In genomic region chr16:8582579-8583295, GRCm38 (mm10) we compare ENCODE assay signal across 20 mouse cellular contexts. TPM values are rescaled to one million over a fixed set of nuclear protein-coding genes. Genes with fewer than 3 reads are reported as not detected.
A peak's percentile ranks its signal among the peaks of the same experiment; 100 is the strongest.
DNase-seq lines count a peak whose midpoint lies in the region; ATAC-seq and TF ChIP-seq lines count a peak whose summit lies in the region.
"Had no signal": no experiment of that assay in that cellular context is flagged by ENCODE, and none has a peak within 500 bp of the region (broad histone marks: within the 10 kb centered on the region; RNA-seq: fewer than 3 reads in every experiment).

No protein-coding gene starts in this region.

- no peak for TF ChIP-seq EP300 in CH12.LX (IDR thresholded peaks at IDR 0.05; ENCODE audit: low read length)

- H3K27me3 ChIP-seq in liver, adult 2 months (ENCODE audit: control insufficient read depth, insufficient read depth, low read length), result no peaks in the 10 kb centered on the region
- H3K27me3 ChIP-seq in liver, embryonic 11.5 days (replicated peaks; ENCODE audit: control insufficient read depth, insufficient read depth, low read length), result no peaks in the 10 kb centered on the region
- H3K27me3 ChIP-seq in CH12.LX (replicated peaks), result peaks cover 79% of the 10 kb centered on the region
- H3K27me3 ChIP-seq: hindbrain, embryonic 13.5 days; liver, embryonic 13.5 days had no signal

- peak; percentile 74 for DNase-seq in heart, adult 11 months
- DNase-seq in heart, postnatal 14 days, result no peak
- DNase-seq in liver, adult 2 months (ENCODE audit: extremely low read depth, low read depth, low spot score), result no peak
- no peak for DNase-seq in liver, embryonic 11.5 days (ENCODE audit: low spot score)
- DNase-seq in CH12.LX (ENCODE audit: extremely low read depth) (no peak), ZHBTc4 (ENCODE audit: low read depth, low spot score) (peak; percentile 59)
- DNase-seq in right cerebral cortex, postnatal 14 days, result no peak
- DNase-seq: adrenal gland, adult 2 months; cerebellum, adult 11-12 months; cerebellum, postnatal 25 days; heart, adult 18-20 months; heart, postnatal 10 days; kidney, adult 8-10 months; kidney, postnatal 36 days; liver, embryonic 13.5 days; thymus, adult 2 months had no signal

- dilution Hi-C loops in CH12.LX (cut with MboI; ENCODE audit: extremely low pct_ligation_motif_present, extremely low pct_unique_long_range_greater_than_20kb, low sequenced_read_pairs), result no loop called here

- no peak overlapping the region for H3K27ac ChIP-seq in liver, adult 2 months (replicated peaks; ENCODE audit: insufficient read depth, low read depth, low read length)
- no peak overlapping the region for H3K27ac ChIP-seq in liver, embryonic 11.5 days (ENCODE audit: low read depth, low read length)
- H3K27ac ChIP-seq in CH12.LX (ENCODE audit: insufficient read depth, low read depth), result no peak overlapping the region
- H3K27ac ChIP-seq: hindbrain, embryonic 13.5 days; liver, embryonic 13.5 days; midbrain, embryonic 10.5 days had no signal

- TF ChIP-seq RAD21 in CH12.LX (IDR thresholded peaks at IDR 0.05; ENCODE audit: low read depth, low read length), result no peak

- intact Hi-C loops in heart, postnatal 14 days (cut with DNase I), result no loop called here

- H3K79me2 ChIP-seq in liver, adult 2 months (ENCODE audit: control insufficient read depth, insufficient read depth, low read length), result no peaks in the 10 kb centered on the region
- H3K79me2 ChIP-seq in CH12.LX (replicated peaks; ENCODE audit: control insufficient read depth, extremely low read depth, insufficient read depth, poor library complexity, severe bottlenecking), result no peaks in the 10 kb centered on the region

- H3K4me1 ChIP-seq in liver, adult 2 months (ENCODE audit: control insufficient read depth, insufficient read depth, low read length), result no peaks in the 10 kb centered on the region
- H3K4me1 ChIP-seq in liver, embryonic 11.5 days (replicated peaks; ENCODE audit: control insufficient read depth, insufficient read depth, low read length), result no peaks in the 10 kb centered on the region
- H3K4me1 ChIP-seq in CH12.LX (ENCODE audit: control insufficient read depth in 1 of 2, insufficient read depth in 2 of 2), result no peaks in the 10 kb centered on the region
- H3K4me1 ChIP-seq: midbrain, embryonic 10.5 days had no signal

- TF ChIP-seq POLR2A in liver, adult 2 months (IDR thresholded peaks at IDR 0.05; ENCODE audit: extremely low read depth, insufficient read depth, low read length), result no peak
- TF ChIP-seq POLR2A in CH12.LX (IDR thresholded peaks at IDR 0.05; ENCODE audit: low read depth, low read length), result no peak

- no peak overlapping the region for H3K4me3 ChIP-seq in liver, adult 2 months (ENCODE audit: insufficient read depth, low read depth, low read length)
- H3K4me3 ChIP-seq in liver, embryonic 11.5 days (ENCODE audit: low read depth, low read length), result no peak overlapping the region
- H3K4me3 ChIP-seq in CH12.LX (replicated peaks in 1 of 3; ENCODE audit: low read depth in 2 of 3, low read length in 2 of 3, poor library complexity in 1 of 3), result no peak overlapping the region
- H3K4me3 ChIP-seq: hindbrain, embryonic 13.5 days; liver, embryonic 13.5 days; midbrain, embryonic 10.5 days had no signal

- 95% methylated on average over 5 of the region's 5 CpGs for WGBS in liver, adult 2 months
- 87% methylated on average over 5 of the region's 5 CpGs for WGBS in liver, embryonic 11.5 days

- TF ChIP-seq CTCF in liver, adult 2 months (IDR thresholded peaks at IDR 0.05; ENCODE audit: low read depth, low read length), result peak; percentile 39; the same call in 1 of the 2 replicates
- TF ChIP-seq CTCF in CH12.LX (conservative IDR thresholded peaks at IDR 0.05 in 1 of 2, IDR thresholded peaks at IDR 0.05 in 1 of 2; ENCODE audit: low read depth in 2 of 2, low read length in 2 of 2), result peak; percentile 22 to 46; a peak in 2 of 4 replicates

- no peak for ATAC-seq in liver, embryonic 11.5 days (replicated peaks; ENCODE audit: low FRiP score)
- ATAC-seq in erythroblast, adult 5-6 weeks (replicated peaks; ENCODE audit: low FRiP score, poor library complexity, severe bottlenecking), result no peak
- ATAC-seq: forebrain, embryonic 14.5 days had no signal

- no peak overlapping the region for H3K4me2 ChIP-seq in liver, embryonic 11.5 days
- no peak overlapping the region for H3K4me2 ChIP-seq in CH12.LX (ENCODE audit: insufficient read depth, low read depth, poor library complexity, severe bottlenecking)
- H3K4me2 ChIP-seq: hindbrain, embryonic 13.5 days; liver, embryonic 13.5 days had no signal

- H3K36me3 ChIP-seq in liver, adult 2 months (ENCODE audit: control insufficient read depth, insufficient read depth, low read length), result peaks cover 54% of the 10 kb centered on the region
- peaks cover 5% of the 10 kb centered on the region; the same call in 1 of the 2 replicates for H3K36me3 ChIP-seq in liver, embryonic 11.5 days (ENCODE audit: control insufficient read depth, insufficient read depth, low read length)
- no peaks in the 10 kb centered on the region for H3K36me3 ChIP-seq in CH12.LX (replicated peaks in 1 of 2; ENCODE audit: control insufficient read depth in 1 of 2, insufficient read depth in 1 of 2, low read length in 1 of 2)

- no peak overlapping the region for H3K9ac ChIP-seq in liver, adult 2 months (ENCODE audit: low read depth, low read length)
- no peak overlapping the region for H3K9ac ChIP-seq in liver, embryonic 11.5 days (ENCODE audit: low read depth, low read length)
- H3K9ac ChIP-seq in CH12.LX (ENCODE audit: insufficient read depth, low read depth), result no peak overlapping the region
- H3K9ac ChIP-seq: hindbrain, embryonic 13.5 days; liver, embryonic 13.5 days had no signal

- no peaks in the 10 kb centered on the region; the same call in 1 of the 2 replicates for H3K9me3 ChIP-seq in liver, embryonic 11.5 days (ENCODE audit: control insufficient read depth, low read length)
- H3K9me3 ChIP-seq in CH12.LX (replicated peaks; ENCODE audit: low read length), result peaks cover 12% of the 10 kb centered on the region
- H3K9me3 ChIP-seq: hindbrain, embryonic 13.5 days; liver, embryonic 13.5 days; midbrain, embryonic 10.5 days had no signal

- in situ Hi-C loops in CH12.LX (cut with MboI; ENCODE audit: low pct_ligation_motif_present, low pct_unique_long_range_greater_than_20kb, low sequenced_read_pairs), result no loop called here

TF ChIP-seq in CH12.LX, 34 proteins besides CTCF, POLR2A, EP300 and RAD21:
- TF ChIP-seq MAFK (IDR thresholded peaks at IDR 0.05; ENCODE audit: insufficient replicate concordance, low read length), result no peak
- TF ChIP-seq NELFE (IDR thresholded peaks at IDR 0.05; ENCODE audit: low read depth, low read length), result no peak
- no peak for TF ChIP-seq MYC (IDR thresholded peaks at IDR 0.05; ENCODE audit: low read depth, low read length)
- TF ChIP-seq USF2 (conservative IDR thresholded peaks at IDR 0.05; ENCODE audit: low read depth, low read length), result no peak
- no peak for TF ChIP-seq E2F4 (IDR thresholded peaks at IDR 0.05; ENCODE audit: insufficient replicate concordance, low read depth, low read length)
- TF ChIP-seq ZMIZ1 (IDR thresholded peaks at IDR 0.05; ENCODE audit: low read depth, low read length), result no peak
- no peak for TF ChIP-seq CHD1 (IDR thresholded peaks at IDR 0.05; ENCODE audit: low read depth, low read length)
- TF ChIP-seq ZC3H11A (IDR thresholded peaks at IDR 0.05; ENCODE audit: low read depth, low read length), result no peak
- no peak for TF ChIP-seq MXI1 (IDR thresholded peaks at IDR 0.05; ENCODE audit: low read depth, low read length)
- no peak for TF ChIP-seq ETS1 (conservative IDR thresholded peaks at IDR 0.05; ENCODE audit: low read depth, low read length)
- no peak for TF ChIP-seq MAX (IDR thresholded peaks at IDR 0.05; ENCODE audit: low read length)
- no peak for TF ChIP-seq POLR2AphosphoS2 (IDR thresholded peaks at IDR 0.05; ENCODE audit: low read depth, low read length)

RNA-seq across cellular contexts. Expression of gene Pmm2, which starts 54.7 kb away (rescaled TPM):
- total RNA-seq in heart, postnatal 14 days (2021), result 10 to 100 TPM; 30.0 to 32.2 TPM
- 27.9 and 30.5 TPM in 2 replicates for total RNA-seq in liver, adult 2 months (2014; rRNA removed)
- polyA plus RNA-seq in liver, adult 2 months (2012; rRNA removed), result 54.9 and 65.2 TPM in 2 replicates
- 52.9 and 55.8 TPM in 2 replicates for polyA plus RNA-seq in liver, embryonic 11.5 days (2014; fragmentation: Nextera tagmentation; extraction: Ambion mirVana)
- total RNA-seq in CH12.LX (2012; rRNA removed) (33.1 and 44.7 TPM in 2 replicates), CH12.LX (2014; rRNA removed) (40.6 and 42.1 TPM in 2 replicates)
- polyA plus RNA-seq in CH12.LX (2012; ENCODE audit: insufficient read length, low read depth), result 69.4 and 71.2 TPM in 2 replicates
- 27.2 and 40.7 TPM in 2 replicates for total RNA-seq in erythroblast, adult 5-6 weeks (2015; ENCODE audit: low replicate concordance)
- total RNA-seq in erythroblast, adult 5-6 weeks (2017; ENCODE audit: low replicate concordance), result 52.6 and 60.8 TPM in 2 replicates

RNA-seq across cellular contexts. Expression of gene Tmem186, which starts 54.8 kb away (rescaled TPM):
- 10 to 100 TPM; 15.5 to 15.6 TPM for total RNA-seq in heart, postnatal 14 days (2021)
- total RNA-seq in liver, adult 2 months (2014; rRNA removed), result 6.5 and 7.0 TPM in 2 replicates
- polyA plus RNA-seq in liver, adult 2 months (2012; rRNA removed), result 8.0 and 8.7 TPM in 2 replicates
- 16.4 and 19.4 TPM in 2 replicates for polyA plus RNA-seq in liver, embryonic 11.5 days (2014; fragmentation: Nextera tagmentation; extraction: Ambion mirVana)
- total RNA-seq in CH12.LX (2012; rRNA removed) (22.2 and 25.6 TPM in 2 replicates), CH12.LX (2014; rRNA removed) (21.5 and 21.9 TPM in 2 replicates)
- polyA plus RNA-seq in CH12.LX (2012; ENCODE audit: insufficient read length, low read depth), result 18.1 and 19.7 TPM in 2 replicates
- 4.2 and 6.7 TPM in 2 replicates for total RNA-seq in erythroblast, adult 5-6 weeks (2015; ENCODE audit: low replicate concordance)
- 1.8 and 5.6 TPM in 2 replicates for total RNA-seq in erythroblast, adult 5-6 weeks (2017; ENCODE audit: low replicate concordance)

Comparison
In these comparisons a context has a peak if more than half of its experiments do, and no peak if none do; other contexts are left out.
1. DNase-seq: peak in heart, adult 11 months (single experiment) and ZHBTc4 (single experiment); none in heart, postnatal 14 days (0 of 2), liver, adult 2 months (single experiment), liver, embryonic 11.5 days (single experiment), CH12.LX (single experiment) and right cerebral cortex, postnatal 14 days (single experiment).